Mouse (Mus musculus) adrenal gland, adult 2 months (tissue): ENCODE measurements around the gene Entpd1. TPM values are rescaled to one million over a fixed set of nuclear protein-coding genes. Genes with fewer than 3 reads are reported as not detected.

Experiments
- DNase-seq: peaks from one replicate; pipeline ENCODE4 v3.0.0; 2021
- polyA plus RNA-seq: library from polyadenylated mRNA; depleted of rRNA; stranded (reverse); fragments of >200 nt; gene quantifications from 2 replicates; pipeline ENCODE4 v1.2.3, GENCODE M21; 2012
- total RNA-seq, 2 experiments: library from RNA; stranded (reverse); gene quantifications; 2 replicates each; pipeline ENCODE4 v1.2.3; 2021

Entpd1 gene
- total and polyA plus RNA-seq, 3 experiments: 5.5 to 36.3 (median 30.2) TPM

DNA sequence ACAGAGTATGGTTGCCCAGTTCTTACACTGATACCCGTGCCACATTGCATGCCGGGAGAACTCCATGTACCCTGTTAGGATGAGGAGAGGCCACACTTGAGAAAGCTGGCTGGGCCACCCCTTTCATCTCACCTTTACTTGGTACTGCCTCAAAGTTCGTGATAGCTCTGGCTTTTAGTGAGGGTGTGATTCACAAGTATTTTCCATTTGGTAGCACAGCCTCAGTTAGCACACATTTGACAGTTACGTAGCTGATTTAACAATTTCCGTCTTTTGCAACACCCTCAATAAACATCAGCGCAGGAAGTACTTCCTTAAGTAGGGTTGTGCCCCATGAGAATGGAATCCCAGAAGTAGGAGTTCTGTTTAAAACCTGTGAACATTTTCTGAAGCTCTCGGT lies 53.6 kb downstream of the Entpd1 start:
- DNase-seq: no peak

DNA sequence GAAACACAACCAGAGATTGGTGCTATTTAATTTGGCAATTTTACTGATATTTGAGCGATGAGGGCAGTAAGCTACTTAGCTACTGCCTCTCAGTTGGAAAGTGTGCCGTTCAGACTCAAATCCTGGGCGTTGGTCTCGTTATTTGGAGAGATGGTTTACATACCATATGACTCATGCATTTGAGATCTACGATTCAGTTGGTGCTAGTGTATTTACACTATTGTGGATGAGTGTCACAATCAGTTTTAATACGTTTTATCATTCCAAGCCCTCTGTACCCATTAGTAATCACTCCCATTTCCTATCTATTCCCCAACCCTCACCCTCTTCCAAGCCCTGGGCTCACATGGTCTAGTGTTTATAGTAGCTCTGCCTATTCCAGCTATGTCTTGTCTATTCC lies 54.9 kb downstream of the Entpd1 start:
- DNase-seq: no peak

DNA sequence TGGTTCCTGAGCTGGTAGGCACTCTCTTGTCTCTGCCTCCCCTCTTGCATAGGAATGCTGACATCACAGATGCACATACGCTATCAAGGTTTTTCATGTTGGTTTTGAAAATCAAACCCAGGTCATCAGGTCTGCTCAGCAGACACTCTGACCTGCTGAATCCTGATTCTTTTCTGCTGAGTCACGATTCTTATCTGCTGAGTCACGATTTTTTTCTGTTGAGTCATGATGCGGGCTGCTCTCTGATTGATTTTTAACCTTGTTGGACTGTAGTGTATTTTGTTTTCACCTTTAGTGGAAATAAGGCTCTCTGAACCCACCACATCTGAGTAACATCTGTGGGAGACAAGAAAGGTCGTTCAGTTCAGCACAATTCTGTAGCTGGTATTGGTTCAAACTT lies 63.2 kb downstream of the Entpd1 start:
- no peak for DNase-seq

DNA sequence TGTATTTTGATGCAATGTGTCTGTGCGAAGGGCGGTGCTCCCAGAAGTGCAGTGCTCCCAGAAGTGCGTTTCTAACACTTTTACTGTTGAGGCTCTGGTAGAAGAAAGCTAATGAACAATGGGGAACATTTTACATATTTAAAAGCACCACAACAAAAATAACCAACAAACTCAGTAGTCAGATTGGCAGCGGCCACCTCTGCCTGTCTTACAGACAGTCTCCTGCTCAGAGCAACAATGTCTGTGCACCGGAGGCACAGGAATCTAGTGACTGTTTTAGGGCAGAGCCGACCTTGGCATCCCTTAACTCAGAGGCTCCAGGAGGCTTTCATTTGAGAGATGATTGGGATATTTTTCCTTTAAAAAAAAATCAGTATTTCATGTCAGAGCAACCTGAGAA lies 65.9 kb downstream of the Entpd1 start:
- no peak for DNase-seq

DNA sequence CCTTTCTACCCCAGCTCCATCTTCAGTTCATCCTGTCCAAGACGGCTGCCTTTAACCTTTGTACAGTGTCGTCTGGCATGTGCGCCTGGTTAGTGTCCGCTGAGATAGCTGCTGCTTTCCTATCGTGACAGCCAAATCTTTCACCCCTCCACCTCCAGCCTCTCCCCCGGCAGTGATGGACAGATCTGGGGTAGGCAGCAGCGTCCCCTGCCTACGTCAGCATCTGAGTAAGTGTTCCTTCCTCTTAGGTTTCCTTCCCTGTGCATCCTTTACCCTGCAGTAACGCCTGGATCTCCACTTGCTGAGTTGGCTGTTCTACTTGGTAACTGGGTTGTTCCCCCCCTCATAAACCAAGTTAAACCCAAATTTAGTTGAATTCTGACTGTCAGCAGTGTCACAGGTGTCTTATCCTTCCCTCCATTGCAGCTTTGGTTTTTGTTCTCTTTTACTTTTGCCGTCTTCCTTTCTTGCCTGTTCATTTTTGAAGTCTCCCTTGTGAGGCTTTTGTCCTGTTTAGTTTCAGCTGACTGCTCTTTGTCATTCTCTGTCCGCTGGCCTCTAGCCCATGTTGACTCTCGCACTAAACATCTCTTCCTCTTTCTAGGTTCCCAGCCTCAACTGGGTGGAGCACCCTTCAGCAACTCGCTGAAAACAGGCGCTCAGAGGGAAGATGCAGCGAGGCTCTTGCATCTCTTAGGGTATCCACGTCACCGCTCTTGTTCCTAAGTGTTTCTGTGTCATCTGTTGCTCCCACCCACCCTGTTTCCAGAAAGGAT lies 66.6 kb downstream of the Entpd1 start:
- peak; percentile 32 for DNase-seq

DNA sequence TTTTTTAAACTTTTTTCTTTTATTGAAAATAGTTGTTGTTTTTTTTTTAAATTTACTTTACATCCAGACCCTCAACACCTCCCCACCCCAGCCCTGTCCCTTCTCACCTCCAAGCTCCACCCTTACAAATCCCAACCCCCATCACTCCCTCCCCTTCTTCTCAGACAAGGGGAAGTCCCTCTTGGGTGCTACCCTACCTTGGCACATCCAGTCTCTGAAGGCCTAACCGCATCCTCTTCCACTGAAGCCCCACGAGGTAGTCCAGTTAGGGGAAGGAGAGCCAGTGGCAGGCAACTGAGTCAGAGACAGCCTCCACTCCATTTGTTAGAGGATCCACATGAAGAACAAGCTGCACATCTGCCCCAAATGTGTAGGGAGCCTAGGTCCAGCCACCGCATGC lies 67.5 kb downstream of the Entpd1 start:
- DNase-seq: no peak

DNA sequence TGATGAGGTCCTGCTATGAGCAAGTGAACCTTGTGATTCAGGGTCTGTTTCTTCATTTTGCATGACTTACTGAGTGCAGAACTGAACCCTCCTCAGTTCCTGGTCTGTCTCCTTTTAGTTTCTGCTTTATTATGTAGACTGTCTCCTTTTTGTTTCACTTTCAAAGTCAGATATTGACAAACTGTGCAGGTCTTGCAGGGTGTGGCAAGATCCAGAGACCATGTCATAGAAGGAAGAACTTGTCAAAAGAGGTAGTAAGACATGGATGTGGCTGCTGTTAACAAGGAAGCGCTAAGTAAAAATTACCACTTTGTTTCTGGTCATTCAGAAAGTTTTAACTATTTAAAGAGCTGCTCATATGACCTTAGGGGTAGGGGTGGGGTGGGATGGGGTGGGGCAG lies 72.0 kb downstream of the Entpd1 start:
- DNase-seq: no peak

DNA sequence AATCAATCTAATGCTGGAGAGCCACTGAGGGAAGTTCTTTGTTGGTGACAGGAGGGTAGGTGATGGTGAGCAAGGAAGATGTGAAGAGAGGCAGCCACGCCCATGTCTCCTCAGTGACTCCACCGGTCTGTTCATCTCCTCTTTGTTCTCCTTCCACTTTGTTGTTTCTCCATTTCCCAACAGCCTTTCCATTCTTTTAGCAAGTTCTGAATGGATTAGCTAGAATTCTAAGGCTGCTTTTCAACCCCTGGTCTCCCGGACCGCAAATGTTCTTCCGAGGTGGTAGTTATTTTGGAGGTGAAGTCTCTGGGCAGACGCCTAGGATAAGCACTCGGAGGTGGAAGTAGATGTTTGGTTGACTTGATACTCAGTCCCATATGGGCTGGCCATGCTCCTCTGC lies 72.4 kb downstream of the Entpd1 start:
- no peak for DNase-seq

DNA sequence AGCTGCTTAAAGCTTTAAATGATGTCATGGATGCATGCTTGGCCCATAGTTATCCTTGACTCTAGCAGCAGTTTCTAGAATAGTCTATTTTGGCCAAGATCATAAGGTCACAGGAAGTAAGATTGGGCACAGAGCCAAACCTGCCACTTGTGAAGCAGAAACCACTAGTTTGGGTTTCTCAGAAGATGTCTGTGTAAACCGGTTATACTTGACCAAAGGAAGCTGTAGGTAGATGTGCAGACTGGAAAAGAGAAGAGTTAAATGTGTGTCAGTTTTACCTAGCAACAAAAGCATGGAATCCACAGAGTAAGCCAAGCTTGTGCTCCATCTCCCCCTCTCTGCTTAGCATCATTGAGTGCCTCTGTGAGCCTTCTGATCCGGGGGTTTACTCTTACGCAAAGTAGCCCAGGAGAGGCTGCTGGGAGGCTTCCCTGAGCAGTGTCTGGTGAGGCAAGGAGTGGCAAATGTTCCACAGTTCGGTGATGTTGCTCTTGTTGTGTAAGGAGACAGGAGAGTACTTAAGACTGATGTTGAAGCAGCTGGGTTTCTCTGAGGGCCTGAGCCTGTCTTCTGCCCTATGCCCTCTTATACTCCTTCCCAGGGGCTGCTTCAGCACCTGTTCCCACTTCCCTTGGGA lies 75.2 kb downstream of the Entpd1 start:
- DNase-seq: no peak

DNA sequence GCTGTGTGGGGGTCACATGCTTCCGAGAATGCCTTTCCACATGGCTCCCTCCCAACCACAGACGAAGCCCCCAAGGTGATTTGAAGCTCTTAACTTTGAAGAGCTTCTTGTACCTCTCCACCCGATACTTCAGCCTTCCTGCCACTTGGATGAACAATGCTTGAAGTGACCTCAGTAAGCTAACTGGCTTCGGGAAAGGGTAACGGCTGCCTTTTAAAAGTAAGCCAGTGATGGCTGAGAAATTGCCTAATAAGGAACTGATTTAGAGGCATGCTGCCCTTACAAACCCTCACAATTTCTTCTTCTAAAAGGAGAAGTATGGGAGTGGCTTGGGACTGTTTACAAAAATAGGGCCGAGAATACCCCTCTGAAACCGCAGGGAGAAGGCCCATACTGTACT lies 81.0 kb downstream of the Entpd1 start:
- DNase-seq: no peak

DNA sequence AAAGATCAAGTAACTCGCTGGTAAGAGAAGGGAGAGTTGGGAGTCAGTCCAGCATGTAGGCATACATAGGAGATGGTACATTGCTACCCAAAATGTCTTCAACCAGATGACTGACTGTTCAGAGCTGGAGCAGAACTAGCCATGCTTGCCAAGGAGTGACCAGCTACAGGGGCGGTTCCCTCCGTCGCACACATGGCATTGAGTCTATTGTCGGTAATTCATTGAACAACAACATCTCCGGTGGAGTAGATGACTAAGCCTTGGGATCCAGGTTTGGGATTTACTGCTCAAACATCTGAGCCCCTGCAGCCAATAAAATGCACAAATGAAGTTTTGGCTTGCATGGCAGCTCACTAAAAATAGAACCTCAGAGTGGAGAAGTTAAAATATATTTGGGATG lies 84.0 kb downstream of the Entpd1 start:
- DNase-seq: no peak

DNA sequence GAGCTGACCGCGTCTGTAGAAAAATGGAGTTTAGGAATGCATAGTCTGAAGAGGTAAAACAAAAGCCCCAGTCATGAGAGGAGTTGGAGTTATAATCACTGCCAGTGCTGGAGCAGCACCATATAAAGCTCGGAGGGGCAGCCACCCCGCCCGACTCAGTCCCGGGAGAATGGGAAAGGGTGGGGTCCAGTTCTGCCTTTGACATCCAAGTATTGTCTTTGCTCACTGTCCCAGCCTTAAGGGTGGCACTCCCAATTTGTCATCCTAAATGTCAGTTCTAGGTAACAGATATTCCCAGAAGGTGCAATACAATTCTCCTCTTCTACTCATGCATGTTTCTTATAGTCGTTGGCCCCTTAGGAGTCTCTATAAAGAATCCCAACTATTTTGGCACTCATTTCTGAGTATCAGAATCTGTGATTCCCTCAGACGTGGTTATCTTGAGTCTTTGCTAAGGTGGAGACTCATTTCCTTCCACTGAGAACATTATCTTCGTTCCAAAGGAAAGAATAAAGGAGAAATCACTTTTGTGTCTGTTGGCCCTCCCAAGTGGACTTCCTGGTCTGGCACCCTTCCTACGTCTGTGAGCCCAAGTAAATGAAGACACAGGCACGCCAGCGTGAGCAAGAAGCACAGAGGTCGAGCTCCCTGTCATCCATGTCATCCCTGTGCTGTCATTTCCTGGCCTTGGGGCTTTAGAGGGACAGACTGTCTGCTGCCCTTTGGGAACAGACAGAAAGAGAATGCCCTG lies 86.1 kb downstream of the Entpd1 start:
- DNase-seq: peak; percentile 56

DNA sequence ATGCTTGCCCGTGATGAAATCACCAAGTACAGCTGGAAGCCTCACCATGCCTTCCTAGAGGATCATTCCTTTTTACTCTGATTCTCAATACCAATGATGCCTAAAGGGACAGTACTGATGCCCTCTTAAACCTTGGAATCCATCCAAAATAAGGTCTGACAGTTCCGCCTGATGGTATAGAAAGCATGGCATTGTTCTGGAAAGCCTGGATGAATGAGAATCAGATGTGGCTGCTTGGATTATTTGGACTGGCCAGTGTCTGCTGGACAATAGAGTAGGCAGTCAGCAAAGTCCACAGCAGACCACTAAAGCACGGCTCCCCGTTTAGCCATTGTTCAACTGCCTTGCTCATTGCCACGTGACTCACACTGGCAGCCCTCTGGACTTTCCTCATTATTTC lies 87.7 kb downstream of the Entpd1 start:
- DNase-seq: no peak

DNA sequence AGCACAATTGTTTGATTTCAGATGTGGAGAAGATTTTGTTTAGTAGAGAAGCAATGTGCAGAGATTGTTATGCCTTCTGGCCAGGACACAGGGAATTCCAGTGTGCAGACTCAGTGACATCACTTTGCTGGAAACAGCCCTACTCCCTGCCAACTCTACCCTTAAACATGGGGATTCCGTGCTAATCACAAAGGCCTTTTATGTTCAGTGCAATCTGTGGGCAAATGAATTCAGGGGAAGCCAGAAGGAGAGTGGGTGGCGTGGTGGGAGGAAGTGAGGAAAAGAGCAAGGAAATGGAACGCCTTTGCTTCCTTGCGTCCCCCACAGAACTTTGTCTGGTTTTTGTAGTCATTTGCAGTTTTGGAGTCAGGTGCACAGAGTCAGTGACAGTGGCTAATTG lies 90.2 kb downstream of the Entpd1 start:
- DNase-seq: no peak

DNA sequence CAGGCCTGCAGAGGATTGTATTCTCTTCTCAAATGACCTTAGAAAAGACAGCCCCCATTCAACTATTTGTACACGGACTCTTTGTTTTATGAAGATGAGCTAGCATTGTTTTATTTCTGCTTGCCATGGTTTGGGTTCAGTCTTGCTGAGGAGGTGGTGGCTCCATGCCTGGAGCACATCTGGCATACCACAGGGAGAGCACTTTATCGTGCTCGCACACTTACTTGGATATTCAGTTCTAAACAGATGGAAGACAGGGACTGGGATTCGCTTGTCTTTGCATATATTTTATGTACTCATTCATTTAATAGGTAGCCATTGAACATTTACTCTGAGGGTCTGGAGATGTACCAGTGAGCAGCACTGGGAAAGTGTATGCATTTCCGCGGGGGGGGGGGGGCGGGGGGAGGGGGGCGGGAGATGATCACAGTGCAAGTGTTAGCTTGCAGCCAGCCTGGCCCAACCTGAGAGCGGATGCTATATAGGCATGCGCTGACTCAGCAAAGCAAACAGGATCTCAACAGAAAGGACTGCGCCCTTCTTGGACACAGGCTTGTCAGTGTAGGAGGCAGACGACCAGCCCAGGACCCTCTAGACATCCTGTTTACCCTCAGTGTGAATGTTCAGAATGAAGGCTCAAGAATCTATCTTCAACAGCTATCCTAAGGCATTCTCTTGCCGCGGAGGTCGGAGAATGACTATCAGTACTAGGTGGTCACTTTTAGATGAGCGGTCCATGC lies 100.9 kb downstream of the Entpd1 start:
- DNase-seq: no peak

DNA sequence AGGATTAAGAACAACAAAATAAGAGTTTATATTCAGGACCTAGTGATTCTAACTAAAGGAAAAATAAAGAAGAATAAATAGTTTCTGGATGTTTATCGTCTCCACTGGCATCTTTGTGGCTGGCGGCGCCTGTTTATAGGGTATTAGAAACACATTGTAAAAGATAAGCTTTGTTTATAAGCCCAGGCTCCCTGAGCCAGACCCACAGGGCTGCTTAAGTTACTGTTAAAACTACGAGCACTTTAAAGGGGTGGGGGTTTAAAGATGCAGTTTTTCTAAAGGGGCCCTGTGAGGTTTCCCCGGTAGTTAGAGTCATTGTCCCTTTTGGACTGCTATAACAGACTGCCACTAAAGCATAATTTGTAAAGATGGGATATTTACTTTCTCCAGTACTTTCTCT lies 102.5 kb downstream of the Entpd1 start:
- no peak for DNase-seq

DNA sequence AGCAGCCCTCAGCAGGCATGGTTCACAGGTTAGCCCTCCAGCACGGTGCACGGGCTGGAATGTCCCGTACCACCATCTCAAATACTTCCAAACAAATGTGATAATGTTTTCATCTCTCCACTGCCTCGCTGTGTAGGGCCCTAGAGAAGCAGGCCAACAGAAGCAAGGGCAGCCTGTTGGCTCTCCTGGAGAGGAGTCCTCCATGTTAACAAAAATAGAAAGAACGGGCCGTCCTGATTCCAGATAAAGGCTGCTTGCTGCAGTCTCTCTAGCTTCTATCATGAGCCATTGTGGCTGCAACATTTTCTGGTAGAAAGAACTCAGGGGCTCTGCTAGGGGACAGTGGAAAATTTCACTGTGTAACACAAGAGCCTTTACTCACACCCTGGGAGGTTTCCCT lies 104.8 kb downstream of the Entpd1 start:
- no peak for DNase-seq

DNA sequence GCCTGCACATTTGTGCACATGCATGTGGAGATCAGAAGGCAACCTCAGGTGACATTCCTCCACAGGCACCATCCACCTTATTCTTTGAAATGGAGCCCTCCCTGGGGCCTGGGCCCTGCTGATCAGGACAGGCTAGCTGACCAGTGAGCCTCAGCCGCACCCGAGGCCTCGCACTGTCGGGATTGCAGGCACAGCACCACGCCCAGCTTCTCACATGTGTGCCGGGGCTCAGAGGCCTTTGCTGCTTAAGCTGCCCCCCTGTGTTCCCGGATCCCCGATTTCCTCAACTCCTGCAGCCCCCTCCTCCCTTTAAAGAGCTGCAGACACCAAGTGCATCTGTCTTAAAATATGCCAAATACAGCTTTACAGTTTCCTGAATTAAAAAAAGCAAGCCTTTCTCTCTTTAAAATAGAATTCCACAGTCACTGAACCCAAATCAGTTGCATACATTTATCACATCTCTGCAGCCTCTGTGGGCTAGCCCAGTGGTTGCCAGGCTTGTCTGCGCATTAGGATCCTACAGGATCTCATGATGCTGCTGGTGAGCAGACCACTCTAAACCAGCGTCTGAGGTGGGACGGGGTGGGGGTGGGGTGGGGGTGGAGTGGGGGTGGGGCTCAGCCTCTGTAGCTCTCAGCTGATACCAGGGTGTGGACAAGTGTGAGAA lies 107.4 kb downstream of the Entpd1 start:
- DNase-seq: no peak

DNA sequence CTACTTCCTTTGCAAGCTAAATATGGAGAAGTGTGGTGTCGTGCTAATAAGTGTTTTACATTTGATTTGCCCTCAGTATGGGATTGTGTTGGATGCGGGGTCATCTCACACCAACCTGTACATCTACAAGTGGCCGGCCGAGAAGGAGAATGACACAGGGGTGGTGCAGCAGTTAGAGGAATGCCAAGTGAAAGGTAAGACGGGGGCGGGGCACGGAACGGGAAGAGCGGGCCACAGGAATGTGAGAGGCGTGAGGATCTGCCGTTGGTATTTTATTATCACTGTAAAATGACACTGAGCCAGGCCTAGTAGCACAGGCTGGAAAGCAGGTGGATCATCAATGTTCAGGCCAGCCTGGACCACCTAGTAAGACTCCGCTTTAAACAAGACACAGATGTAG lies 108.2 kb downstream of the Entpd1 start:
- no peak for DNase-seq

DNA sequence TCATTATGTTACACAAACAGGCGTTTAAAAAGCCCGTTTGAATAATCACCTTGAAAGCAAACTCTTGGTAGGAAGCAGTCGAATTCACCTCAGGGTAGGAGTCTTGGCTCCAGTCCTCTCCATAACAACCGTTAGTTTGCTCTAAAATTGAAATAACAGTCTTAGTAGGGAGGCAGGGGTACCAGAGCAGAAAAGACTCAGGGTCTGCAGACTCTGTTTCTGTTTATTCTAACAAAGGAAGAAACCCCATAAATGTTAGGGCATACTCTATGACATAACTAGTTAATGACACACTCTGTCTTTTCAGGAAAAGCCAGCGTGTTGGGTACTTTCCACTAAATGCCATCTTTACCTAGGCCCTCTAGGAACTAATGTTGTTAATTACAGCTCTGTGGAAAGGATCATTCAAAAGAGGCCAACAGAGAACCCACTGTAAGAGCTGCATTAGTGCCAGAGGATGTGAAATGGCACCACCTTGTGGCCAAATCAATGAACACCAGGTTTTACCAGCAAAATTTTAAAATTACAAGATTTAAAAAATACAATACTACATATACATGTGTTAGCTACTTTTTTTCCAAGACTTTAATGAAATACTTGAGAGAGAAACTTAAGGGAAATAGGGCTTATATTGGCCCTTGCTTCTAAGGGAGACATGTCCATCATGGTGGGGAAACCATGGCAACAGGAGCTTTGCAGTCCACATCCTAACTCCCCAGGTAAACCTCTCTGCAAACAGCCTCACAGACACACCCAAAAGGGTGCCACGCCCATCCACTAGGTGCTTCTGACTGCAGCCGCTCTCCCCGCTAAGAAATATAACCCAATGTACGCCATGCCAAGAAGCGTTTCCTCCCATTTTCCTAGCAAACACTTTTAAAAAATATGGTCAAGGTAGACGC lies 110.2 kb downstream of the Entpd1 start:
- peak; percentile 17 for DNase-seq

DNA sequence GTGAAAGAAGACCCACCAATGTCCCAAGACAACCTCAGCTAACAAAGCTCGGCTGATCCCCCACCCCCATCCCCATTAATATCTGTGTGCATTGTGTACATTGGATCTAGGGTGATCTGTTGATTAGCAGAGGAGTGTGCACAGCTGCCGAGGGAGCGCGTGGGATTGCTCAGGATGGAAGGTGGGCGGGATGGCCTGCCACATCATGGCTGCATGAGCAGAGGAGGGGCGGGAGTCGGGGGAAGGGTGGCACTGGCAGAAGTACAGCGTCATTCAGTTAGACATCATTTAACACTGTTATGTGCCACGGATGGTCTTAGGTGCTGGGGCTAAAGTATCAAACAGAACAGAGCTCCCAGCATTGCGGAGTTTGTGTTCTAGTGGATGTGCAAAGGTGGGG lies 111.3 kb downstream of the Entpd1 start:
- no peak for DNase-seq
